Mouse (Mus musculus) lung, postnatal 36 days (tissue): ENCODE data around the gene Rcsd1.

Experiments used
- DNase-seq: peaks from one replicate; pipeline ENCODE4 v3.0.0; 2022; ENCODE audit warnings: mixed read lengths

Rcsd1 gene

GRCm38 (mm10) chr1:165655482-165655881 lies 54.1 kb downstream of the Rcsd1 start:
- no peak for DNase-seq

- peak; percentile 54 for DNase-seq
Measured at GRCm38 (mm10) chr1:165655022-165655421, 54.5 kb downstream of the Rcsd1 start.

- DNase-seq, result peak; percentile 34
Measured at GRCm38 (mm10) chr1:165653126-165653885, 56.3 kb downstream of the Rcsd1 start.

GRCm38 (mm10) chr1:165652507-165652906 lies 57.0 kb downstream of the Rcsd1 start:
- DNase-seq, result no peak

GRCm38 (mm10) chr1:165651158-165651557 lies 58.4 kb downstream of the Rcsd1 start:
- DNase-seq, result no peak

- DNase-seq, result no peak
Measured at GRCm38 (mm10) chr1:165645102-165645501, 64.5 kb downstream of the Rcsd1 start.

- DNase-seq, result no peak
Measured at GRCm38 (mm10) chr1:165643735-165644134, 65.8 kb downstream of the Rcsd1 start.

GRCm38 (mm10) chr1:165642780-165643311 lies 66.7 kb downstream of the Rcsd1 start:
- peak; percentile 69 for DNase-seq

GRCm38 (mm10) chr1:165641786-165642771 lies 67.5 kb downstream of the Rcsd1 start:
- DNase-seq, result peak; percentile 93

GRCm38 (mm10) chr1:165641271-165641771 lies 68.2 kb downstream of the Rcsd1 start:
- peak; percentile 87 for DNase-seq

- no peak for DNase-seq
Measured at GRCm38 (mm10) chr1:165636289-165636688, 73.3 kb downstream of the Rcsd1 start.

GRCm38 (mm10) chr1:165635055-165635897 lies 74.3 kb downstream of the Rcsd1 start:
- no peak for DNase-seq

- peak; percentile 99 for DNase-seq
Measured at GRCm38 (mm10) chr1:165634151-165634884, 75.2 kb downstream of the Rcsd1 start, which contains the start of gene Mpzl1. Mpzl1 (minus strand) TSS chr1:165634538.

- DNase-seq, result no peak
Measured at GRCm38 (mm10) chr1:165633345-165633744, 76.2 kb downstream of the Rcsd1 start.

GRCm38 (mm10) chr1:165631136-165631535 lies 78.4 kb downstream of the Rcsd1 start:
- no peak for DNase-seq

- no peak for DNase-seq
Measured at GRCm38 (mm10) chr1:165629975-165630374, 79.6 kb downstream of the Rcsd1 start.

- no peak for DNase-seq
Measured at GRCm38 (mm10) chr1:165628603-165629002, 81.0 kb downstream of the Rcsd1 start.

- no peak for DNase-seq
Measured at GRCm38 (mm10) chr1:165625896-165626295, 83.7 kb downstream of the Rcsd1 start.

- DNase-seq, result no peak
Measured at GRCm38 (mm10) chr1:165625058-165625457, 84.5 kb downstream of the Rcsd1 start.

GRCm38 (mm10) chr1:165618201-165618624 lies 91.3 kb downstream of the Rcsd1 start:
- DNase-seq, result peak; percentile 63
